Mouse (Mus musculus) hindbrain, embryonic 16.5 days (tissue): ENCODE measurements around the gene Set. TPM values are rescaled to one million over a fixed set of nuclear protein-coding genes. Genes with fewer than 3 reads are reported as not detected.

Experiments
- ATAC-seq: fragments of 200-750 bp; cut with Nextera tagmentation; 2 replicates; pipeline ENCODE4 v1.8.0; 2017; ENCODE audit warnings: moderate TSS enrichment, moderate library complexity
- H3K27ac ChIP-seq: fragments of 300-500 bp; sonication (generic); 2 replicates; pipeline ENCODE4 v1.5.1; 2014; ENCODE audit warnings: low read depth, mild to moderate bottlenecking, control low read depth, low read length, moderate library complexity
- H3K27me3 ChIP-seq: fragments of 300-500 bp; sonication (generic); replicated peaks from 2 replicates; pipeline ENCODE4 v1.6.1; 2014; ENCODE audit warnings: low read length; ENCODE audit not compliant: control insufficient read depth, insufficient read depth
- H3K36me3 ChIP-seq: fragments of 300-500 bp; sonication (generic); 2 replicates; pipeline ENCODE4 v1.6.1; 2014; ENCODE audit warnings: mild to moderate bottlenecking, low read length, moderate library complexity, mixed read lengths; ENCODE audit not compliant: control insufficient read depth, insufficient read depth
- H3K4me1 ChIP-seq: fragments of 300-500 bp; sonication (generic); 2 replicates; pipeline ENCODE4 v1.6.1; 2014; ENCODE audit warnings: low read depth, low read length; ENCODE audit not compliant: control insufficient read depth, insufficient read depth
- H3K4me2 ChIP-seq: fragments of 300-500 bp; sonication (generic); 2 replicates; pipeline ENCODE4 v1.6.1; 2014; ENCODE audit warnings: mild to moderate bottlenecking, low read length, control low read depth, moderate library complexity
- H3K4me3 ChIP-seq: fragments of 300-500 bp; sonication (generic); 2 replicates; pipeline ENCODE4 v1.5.1; 2014; ENCODE audit warnings: mild to moderate bottlenecking, low read length, control low read depth, moderate library complexity
- H3K9ac ChIP-seq: fragments of 300-500 bp; sonication (generic); 2 replicates; pipeline ENCODE4 v1.6.1; 2014; ENCODE audit warnings: low read depth, mild to moderate bottlenecking, control low read depth, low read length, moderate library complexity
- H3K9me3 ChIP-seq: fragments of 300-500 bp; sonication (generic); 2 replicates; pipeline ENCODE4 v1.6.1; 2014; ENCODE audit warnings: mild to moderate bottlenecking, low read length, moderate library complexity; ENCODE audit not compliant: control insufficient read depth
- WGBS: fragments of 180-500 bp; shearing (Covaris S2); extraction: QIAGEN DNeasy Blood & Tissue Kit; methylation state at CpG from one replicate; pipeline ENCODE4 v1.1.7; 2014; 5-methylcytosine and 5-hydroxymethylcytosine counted together
- polyA plus RNA-seq: library from polyadenylated mRNA; unstranded; fragments of >200 nt; fragmentation: Nextera tagmentation; extraction: Ambion mirVana; gene quantifications from 2 replicates; pipeline ENCODE4 v1.2.1, GENCODE M21; 2015

The Set gene
- 284 and 285 TPM in 2 replicates for polyA plus RNA-seq

DNA sequence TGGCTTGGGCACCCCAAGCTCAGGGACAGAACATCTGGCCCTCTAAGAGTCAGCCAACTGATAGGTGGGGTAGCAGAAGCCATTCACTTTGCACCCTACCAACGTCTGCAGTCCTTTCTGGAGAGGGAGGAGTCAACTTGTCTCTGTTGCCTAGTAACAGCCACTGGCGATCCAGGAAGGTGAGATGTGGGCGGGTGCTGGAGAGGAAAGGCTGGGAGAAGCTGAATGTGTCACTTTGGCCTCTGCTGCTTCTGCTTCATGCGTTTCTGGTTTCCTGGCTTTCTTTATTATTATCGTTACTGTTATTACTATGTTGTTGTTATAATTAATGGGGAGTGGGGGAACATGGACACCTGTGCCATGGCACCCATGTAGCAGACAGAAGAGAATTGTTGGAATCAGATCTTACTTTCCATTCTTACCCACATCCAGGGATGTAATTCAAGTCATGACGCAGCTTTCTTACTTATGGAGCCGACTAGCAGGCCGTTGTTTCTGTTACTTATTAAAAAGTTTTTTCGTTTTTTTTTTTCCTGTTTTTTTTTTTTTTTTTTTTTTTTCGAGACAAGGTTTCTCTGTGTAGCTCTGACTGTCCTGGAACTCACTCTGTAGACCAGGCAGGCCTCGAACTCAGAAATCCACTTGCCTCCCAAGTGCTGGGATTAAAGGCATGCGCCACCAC, at the start of gene Set:
Set (plus strand) TSS at position 156 of the 682 bp plus-strand sequence.
- Histone ChIP-seq H3K36me3 (no peaks in the 10 kb centered on the region), H3K4me2 (no peak within 1 kb of the TSS), H3K4me3 (no peak within 1 kb of the TSS), H3K27me3 (no peaks in the 10 kb centered on the region; the same call in 1 of the 2 replicates), H3K27ac (no peak within 1 kb of the TSS), H3K4me1 (peaks cover 5% of the 10 kb centered on the region), H3K9ac (no peak within 1 kb of the TSS), H3K9me3 (no peaks in the 10 kb centered on the region)
- WGBS = 48% methylated on average over 12 of the region's 12 CpGs
- no peak for ATAC-seq

DNA sequence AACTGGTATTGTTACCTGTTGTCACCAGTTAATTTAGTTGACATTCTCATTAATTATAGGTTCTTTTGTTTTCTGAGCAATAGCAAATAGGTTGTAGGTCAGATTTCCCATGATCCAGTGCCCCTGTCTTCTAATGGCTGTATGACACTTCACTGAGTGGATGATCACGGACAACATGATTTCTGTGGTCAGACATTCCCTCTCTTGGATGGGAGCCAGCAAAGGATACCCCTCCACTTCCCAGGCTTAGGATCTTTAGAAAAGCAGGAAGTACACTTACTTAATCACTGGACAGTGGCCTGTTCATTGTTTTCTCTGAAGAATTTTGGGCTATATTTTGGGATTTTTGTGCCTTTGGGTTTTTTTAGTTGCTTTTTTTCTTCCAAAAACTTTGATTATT, 48.1 kb upstream of the Set start:
- ATAC-seq = no peak
- Histone ChIP-seq H3K27me3 (no peaks in the 10 kb centered on the region), H3K4me3 (no peak overlapping the region), H3K9me3 (no peaks in the 10 kb centered on the region), H3K36me3 (peaks cover 85% of the 10 kb centered on the region), H3K4me1 (no peaks in the 10 kb centered on the region), H3K9ac (no peak overlapping the region), H3K4me2 (no peak overlapping the region), H3K27ac (no peak overlapping the region)
- WGBS = 62% methylated on average over 1 of the region's 1 CpGs

DNA sequence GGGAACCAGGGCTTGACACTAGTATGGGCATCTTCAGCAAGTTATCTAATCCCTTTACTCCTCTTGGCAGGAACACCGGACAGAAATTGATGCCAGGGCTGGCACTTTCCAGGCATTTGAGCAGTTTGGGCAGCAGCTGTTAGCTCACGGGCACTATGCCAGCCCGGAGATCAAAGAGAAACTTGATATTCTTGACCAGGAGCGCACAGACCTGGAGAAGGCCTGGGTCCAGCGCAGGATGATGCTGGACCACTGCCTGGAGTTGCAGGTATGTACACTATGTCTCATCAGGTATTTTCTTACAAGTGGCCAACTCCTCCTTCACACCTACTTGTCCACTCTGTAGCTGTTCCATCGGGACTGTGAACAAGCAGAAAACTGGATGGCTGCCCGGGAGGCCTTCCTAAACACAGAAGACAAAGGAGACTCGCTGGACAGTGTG, 46.3 kb upstream of the Set start:
- H3K4me1 ChIP-seq = no peaks in the 10 kb centered on the region
- no peak overlapping the region for H3K4me3 ChIP-seq
- H3K27ac ChIP-seq = peak overlapping the region; percentile 36; the same call in 1 of the 2 replicates
- H3K9ac ChIP-seq = no peak overlapping the region
- peaks cover 89% of the 10 kb centered on the region for H3K36me3 ChIP-seq
- H3K9me3 ChIP-seq = no peaks in the 10 kb centered on the region
- ATAC-seq = peak; percentile 64; the same call in 1 of the 2 replicates
- no peaks in the 10 kb centered on the region for H3K27me3 ChIP-seq
- 74% methylated on average over 8 of the region's 8 CpGs for WGBS
- H3K4me2 ChIP-seq = no peak overlapping the region

DNA sequence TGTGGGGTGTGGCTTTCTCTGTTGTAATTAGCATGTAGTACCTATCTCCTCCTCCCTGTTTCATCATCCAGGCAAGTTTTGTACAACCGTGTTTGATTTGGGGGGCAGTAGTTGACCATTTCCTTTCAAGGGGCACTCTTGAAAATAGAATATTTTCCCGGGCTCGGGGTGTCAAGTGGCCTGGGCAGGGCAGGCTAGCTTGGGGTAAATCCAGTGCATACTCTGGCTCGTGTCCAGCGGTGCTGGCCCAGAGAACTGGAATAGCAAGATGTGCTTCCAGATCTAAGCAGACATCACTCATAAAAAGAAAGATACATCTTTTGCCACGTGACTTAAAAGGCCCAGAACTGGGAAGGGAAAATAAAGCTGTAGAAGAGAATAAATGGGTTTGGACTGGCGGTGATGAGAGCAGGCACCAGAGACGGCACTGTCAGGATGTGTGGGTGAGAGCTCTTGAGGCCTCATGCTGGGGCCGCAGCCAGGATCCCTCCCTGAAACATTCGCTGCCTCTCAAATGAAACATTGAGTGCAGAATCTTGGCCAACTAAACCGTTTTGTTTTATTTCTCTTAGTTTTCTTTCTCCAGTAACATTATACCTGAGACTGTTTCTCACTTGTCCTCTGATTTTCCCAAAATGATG, 42.7 kb upstream of the Set start:
- no peak for ATAC-seq
- Histone ChIP-seq H3K27ac (no peak overlapping the region), H3K4me3 (no peak overlapping the region), H3K36me3 (peaks cover 86% of the 10 kb centered on the region), H3K9ac (no peak overlapping the region), H3K9me3 (no peaks in the 10 kb centered on the region), H3K4me1 (no peaks in the 10 kb centered on the region), H3K4me2 (no peak overlapping the region), H3K27me3 (no peaks in the 10 kb centered on the region)
- WGBS = 87% methylated on average over 11 of the region's 11 CpGs

DNA sequence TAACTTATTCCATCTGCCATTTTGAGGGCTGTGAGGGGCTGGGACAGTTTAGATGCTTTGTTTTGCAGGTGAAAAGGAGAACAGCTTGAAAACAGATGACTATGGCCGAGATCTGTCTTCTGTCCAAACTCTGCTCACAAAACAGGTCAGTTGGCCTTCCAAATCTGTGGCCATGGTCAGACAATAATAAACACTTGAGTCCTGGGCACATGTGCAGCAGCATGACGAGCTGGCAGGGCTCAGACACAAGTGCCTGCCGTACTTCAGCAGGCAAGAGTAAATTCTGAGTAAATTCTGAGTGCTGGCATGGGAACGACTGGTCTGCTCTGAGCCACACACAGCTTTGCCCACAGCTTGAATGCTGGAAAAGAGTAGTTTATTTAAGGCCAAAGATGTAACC, 31.7 kb upstream of the Set start:
- Histone ChIP-seq H3K36me3 (peaks cover 97% of the 10 kb centered on the region), H3K9ac (no peak overlapping the region), H3K27me3 (no peaks in the 10 kb centered on the region), H3K4me2 (no peak overlapping the region), H3K27ac (no peak overlapping the region), H3K4me1 (no peaks in the 10 kb centered on the region), H3K9me3 (no peaks in the 10 kb centered on the region), H3K4me3 (no peak overlapping the region)
- WGBS = 82% methylated on average over 4 of the region's 4 CpGs
- ATAC-seq = no peak

DNA sequence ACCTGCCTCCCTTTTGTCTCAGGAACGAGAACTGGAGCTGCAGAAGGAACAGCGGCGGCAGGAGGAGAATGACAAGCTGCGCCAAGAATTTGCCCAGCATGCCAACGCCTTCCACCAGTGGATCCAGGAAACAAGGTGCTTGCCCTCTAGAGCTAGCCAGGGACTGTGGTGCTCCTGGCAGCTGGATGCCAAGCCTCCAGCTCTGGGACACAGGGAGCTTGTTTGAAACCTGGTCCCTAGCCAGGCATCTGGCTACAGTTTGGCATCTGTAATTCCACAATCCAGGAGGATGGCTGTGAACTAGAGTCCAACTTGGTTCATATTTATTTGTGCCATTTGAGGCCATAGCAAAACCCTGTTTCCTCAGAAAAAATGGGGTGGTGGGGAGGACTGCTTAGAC, 30.2 kb upstream of the Set start:
- H3K36me3 ChIP-seq = peaks cover 97% of the 10 kb centered on the region
- no peak for ATAC-seq

DNA sequence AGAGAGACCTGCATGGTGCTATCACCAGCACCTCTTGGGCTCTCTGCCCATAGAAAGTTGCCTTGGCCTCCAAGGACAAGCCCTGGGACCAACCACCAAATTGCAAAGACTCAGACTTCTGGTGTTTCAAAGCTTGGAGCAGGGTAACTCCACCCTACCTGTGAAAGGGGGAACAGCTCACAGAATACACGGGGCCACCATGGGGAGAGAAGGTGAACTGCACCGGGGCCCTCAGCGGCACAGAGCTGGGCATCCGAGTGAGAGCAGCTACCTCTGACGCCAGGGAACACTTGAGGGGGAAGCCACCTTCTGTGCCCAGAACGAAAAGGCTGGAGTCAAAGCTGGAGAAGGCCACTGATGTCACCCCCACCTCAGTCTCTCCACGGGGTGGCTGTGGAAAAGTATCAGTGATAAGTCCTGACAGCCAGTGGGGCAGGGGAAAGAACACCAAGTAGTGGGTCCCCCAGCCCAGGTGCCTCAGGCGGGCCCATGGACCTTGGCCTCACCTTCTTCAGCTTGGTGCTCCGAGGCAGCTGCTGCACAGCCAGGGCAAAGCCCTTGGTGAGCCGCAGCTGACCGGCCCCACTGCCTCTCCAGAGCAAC, 24.8 kb upstream of the Set start:
- H3K4me1 ChIP-seq = no peaks in the 10 kb centered on the region
- WGBS = 54% methylated on average over 11 of the region's 11 CpGs
- ATAC-seq = no peak
- H3K9ac ChIP-seq = no peak overlapping the region
- peaks cover 54% of the 10 kb centered on the region for H3K36me3 ChIP-seq
- H3K4me2 ChIP-seq = no peak overlapping the region
- H3K9me3 ChIP-seq = no peaks in the 10 kb centered on the region
- H3K27ac ChIP-seq = no peak overlapping the region
- H3K4me3 ChIP-seq = no peak overlapping the region
- H3K27me3 ChIP-seq = no peaks in the 10 kb centered on the region

More for the DNA sequence above, 30.2 kb upstream of the Set start:
- Histone ChIP-seq H3K4me3 (no peak overlapping the region), H3K27me3 (no peaks in the 10 kb centered on the region), H3K4me2 (no peak overlapping the region), H3K9me3 (no peaks in the 10 kb centered on the region), H3K4me1 (no peaks in the 10 kb centered on the region), H3K9ac (no peak overlapping the region), H3K27ac (no peak overlapping the region)
- WGBS = 87% methylated on average over 5 of the region's 5 CpGs

DNA sequence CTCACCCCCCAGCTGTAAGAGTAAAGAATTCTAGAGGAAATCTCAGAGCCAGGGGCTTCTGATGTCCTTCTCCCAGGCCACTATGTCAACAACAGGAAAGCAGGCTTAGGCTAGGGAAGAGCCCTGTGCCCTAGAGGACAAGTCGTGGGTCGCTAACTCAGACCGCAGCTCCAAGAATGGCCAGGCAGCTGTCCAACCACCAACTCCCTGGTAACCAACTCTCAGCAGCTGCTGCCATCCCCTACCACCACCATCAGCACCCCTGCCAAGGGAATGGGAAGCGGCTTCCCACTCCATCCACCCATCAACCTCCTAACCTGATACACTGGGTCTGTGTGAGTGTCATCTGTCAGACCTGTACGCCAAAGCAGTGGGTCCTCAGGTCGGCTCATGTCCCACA, 24.2 kb upstream of the Set start:
- Histone ChIP-seq H3K4me3 (no peak overlapping the region), H3K4me1 (no peaks in the 10 kb centered on the region), H3K27me3 (no peaks in the 10 kb centered on the region), H3K9ac (no peak overlapping the region), H3K9me3 (no peaks in the 10 kb centered on the region), H3K36me3 (peaks cover 48% of the 10 kb centered on the region), H3K27ac (no peak overlapping the region), H3K4me2 (no peak overlapping the region)
- no peak for ATAC-seq
- 67% methylated on average over 6 of the region's 6 CpGs for WGBS

DNA sequence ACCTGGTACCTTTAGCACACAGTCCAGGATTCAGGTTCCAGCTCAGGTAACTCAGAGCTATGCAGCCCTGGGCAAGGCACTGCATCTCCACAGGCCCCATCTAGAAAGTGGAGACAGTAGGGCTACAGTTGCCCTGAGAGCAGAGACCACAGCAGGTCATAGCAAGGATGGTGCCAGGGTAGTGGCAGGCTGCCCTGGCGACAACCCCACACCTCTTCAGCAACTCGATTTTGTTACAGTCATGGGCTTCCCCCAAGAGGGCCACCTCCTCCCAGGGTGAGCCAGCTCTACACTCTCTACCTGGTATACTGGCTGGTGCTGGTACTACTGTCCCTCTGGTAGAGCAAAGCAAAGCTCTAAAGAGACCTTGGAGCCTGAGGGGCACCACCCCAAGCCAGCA, 19.4 kb upstream of the Set start:
- Histone ChIP-seq H3K36me3 (peaks cover 8% of the 10 kb centered on the region), H3K27me3 (no peaks in the 10 kb centered on the region), H3K27ac (no peak overlapping the region), H3K9ac (no peak overlapping the region), H3K4me1 (no peaks in the 10 kb centered on the region), H3K9me3 (no peaks in the 10 kb centered on the region), H3K4me2 (no peak overlapping the region), H3K4me3 (no peak overlapping the region)
- no peak for ATAC-seq
- 73% methylated on average over 2 of the region's 2 CpGs for WGBS
